Mouse (Mus musculus): ENCODE data around the gene Abcc6.

DNA sequence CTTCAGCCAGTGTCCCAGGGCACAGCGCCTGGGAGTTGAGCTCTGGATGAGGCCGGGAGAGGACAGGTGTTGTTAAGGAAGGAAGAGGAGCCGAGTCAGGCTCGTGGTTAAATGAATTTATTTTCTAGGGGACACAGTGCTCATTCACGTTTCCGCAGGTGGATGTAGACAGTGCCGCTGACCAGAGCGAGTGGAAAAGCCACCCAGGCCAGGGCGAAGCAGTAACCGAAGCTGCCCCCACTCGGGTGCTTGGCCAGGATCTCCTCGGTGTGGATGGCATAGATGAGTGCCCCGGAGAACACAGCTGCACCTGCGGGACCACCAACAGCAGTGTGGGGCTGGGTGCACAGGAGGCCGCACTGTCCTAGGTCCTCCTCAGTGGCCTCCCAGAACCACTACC lies 112.2 kb downstream of the Abcc6 start:
- TF ChIP-seq CTCF (conservative IDR thresholded peaks at IDR 0.05; ENCODE audit: low read length) (no peak), POU5F1 (IDR thresholded peaks at IDR 0.05; ENCODE audit: borderline replicate concordance, low read length) (no peak), NANOG (IDR thresholded peaks at IDR 0.05; ENCODE audit: borderline replicate concordance, low read length) (no peak)
